Mouse (Mus musculus): ENCODE data around the gene Trpm1.

Gene Trpm1

DNA sequence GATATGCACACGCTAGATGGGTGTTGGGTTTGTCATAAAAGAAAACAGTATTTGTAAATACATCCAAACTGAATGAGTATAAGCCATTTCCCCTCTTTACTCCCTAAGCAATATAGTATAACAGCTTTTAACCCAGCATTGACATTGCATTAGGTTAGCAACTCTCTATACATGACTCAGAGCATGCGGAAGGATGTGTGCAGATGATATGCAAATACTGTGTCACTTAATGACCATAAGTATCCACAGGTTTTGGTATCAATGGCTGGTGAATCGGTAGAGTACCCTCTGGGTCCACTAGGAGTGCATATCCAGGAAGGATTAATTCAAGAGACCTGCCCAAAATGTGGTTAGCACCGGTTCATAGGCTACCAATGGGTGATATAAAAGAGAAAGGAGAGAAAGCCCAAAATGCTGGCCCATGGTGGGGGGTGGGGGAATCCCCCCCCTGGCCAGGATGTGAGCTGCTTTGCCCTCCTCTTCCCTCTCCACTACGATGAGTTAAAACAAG is 80.7 kb downstream of the Trpm1 start:
- no peak for DNase-seq (ENCODE audit: low spot score)

DNA sequence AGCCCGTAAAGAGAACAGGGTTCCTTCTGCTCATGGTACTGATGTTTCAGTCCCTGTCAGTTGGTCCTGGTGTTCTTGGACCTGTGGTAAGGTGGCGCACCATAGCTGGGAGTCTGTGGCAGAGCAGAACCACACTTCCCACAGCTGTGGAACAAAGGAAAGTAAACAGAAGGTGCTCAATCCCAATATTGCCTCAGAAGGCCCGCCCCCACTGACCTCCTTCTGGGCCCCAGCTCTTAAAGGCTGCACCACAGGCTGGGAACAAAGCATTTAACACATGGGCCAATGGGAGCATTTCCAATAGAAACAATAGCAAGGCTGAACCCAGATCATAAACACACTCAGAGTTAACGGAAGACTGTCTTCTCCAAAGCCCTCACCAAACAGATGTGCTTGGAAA is 82.9 kb downstream of the Trpm1 start:
- DNase-seq (ENCODE audit: low spot score) = no peak

DNA sequence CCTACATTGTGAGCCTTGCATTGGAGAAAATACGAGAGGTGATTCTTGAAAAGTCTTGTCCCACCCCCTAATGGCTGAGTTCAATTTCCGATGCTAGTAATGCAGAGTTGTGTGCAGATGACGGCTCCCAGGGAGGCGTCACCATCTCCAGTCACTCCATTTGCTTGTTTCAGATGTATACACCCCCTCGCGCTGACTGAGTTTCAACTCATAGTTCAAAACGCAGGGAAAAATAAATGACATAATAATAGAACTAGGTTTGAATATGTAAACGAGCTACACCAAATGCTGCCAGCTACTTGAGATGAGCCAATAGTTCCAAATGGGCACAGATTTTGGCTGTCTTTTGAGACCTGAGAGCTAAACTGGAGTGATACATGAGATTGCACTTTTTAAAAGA is 84.1 kb downstream of the Trpm1 start:
- DNase-seq (ENCODE audit: low spot score) = no peak

DNA sequence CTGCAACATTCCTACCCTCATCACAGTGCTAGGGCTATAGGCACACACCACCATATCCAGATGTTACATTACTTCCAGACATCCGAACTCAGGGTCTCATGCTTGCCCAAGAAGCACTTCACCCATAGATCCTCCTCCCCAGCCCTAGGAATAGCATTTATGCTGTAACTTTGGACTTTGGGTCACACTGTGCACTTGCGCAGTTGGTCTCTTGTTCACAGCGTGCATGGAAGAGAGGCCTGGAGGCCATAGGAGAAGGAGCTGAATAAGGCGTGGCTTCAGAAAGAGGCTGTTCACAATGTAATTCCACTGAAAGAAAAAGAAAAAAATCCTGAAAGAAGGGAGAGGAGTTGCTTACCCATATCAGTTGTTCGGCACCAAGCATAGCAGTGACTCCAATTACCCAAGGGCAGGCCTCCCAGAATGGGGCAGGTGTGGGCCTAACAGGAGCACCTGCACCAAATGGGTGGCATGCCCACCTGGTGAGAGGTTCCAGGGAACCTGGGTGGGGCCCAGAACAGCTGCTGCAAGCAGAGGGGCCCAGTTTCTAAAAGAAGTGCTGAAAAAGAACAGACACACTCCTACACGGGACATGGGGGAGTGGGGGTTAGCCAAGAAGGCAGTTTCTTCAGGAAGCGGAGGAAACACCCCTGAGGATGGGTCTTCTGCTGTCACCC is 84.9 kb downstream of the Trpm1 start:
- no peak for DNase-seq (ENCODE audit: low spot score)

DNA sequence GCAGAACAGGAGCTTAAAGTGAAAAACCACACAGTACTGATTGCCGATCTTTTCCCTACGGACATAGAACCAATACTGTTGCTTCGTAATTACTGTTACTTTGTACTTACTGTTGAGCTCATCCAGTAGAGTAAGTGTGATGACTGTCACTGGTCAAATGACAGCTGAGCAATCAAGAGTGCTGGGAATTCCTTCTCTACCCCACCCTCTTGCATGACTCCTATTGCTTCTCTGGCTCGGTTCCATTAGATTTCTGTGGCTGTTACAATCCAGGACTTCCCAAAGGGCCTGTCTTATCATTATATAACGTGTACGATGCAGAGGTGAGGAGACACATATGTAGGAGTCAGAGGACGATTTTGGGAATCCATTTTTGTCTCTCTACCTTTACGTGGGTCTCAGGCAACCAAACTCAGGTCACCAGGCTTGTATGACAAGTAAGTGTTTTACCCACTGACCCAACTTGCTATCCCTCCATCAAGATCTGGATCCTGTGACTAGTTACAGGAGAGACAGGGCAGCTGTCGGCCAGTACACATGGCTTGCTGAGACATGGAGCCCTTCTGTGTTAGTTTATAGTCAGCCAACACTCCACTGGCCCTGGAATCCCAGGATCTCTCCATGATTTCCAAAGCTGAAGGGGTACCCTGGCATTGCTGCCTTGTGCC is 85.6 kb downstream of the Trpm1 start:
- no peak for DNase-seq (ENCODE audit: low spot score)

DNA sequence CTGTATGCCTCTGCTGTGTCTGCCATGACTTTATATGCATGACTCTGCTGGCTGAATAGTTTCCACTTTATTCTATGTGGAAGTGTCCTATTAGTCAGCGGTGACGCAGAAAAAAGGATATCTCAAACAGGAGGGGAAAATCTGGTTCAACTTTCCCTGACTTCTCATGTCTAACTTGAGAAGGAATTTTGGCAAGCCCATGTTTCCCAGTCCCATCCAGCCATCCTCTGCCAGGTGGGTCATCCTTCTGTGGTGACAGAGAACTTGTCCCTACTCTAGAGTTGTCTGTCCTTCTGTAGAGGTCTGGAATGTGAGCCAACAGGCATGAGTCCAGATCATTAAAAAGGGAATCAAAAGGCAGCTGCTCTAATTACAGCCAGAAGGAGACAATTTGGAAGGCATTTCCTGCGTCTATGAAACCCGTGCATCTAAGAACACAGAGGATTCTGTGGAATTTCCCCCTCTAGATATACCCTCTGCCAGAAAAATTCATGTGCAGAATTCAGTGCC is 86.2 kb downstream of the Trpm1 start:
- no peak for DNase-seq (ENCODE audit: low spot score)

DNA sequence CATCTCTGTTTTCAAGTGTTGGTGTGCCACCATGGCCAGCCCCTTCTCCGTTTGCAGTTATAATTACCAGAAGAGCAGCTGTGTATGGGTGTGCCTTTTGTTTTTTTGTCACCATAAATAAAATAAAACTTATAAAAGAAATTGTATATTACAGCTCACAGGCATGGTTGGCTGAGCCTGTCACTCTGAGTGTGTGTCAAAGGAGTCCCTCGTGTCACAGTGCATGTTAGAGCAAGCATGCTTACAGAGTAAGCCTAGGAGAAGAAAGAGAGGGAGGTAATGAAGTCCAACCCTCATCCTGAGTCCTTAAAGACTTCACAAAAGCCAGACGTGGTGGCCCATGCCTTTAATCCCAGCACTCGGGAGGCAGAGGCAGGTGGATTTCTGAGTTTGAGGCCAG is 88.8 kb downstream of the Trpm1 start:
- no peak for DNase-seq (ENCODE audit: low spot score)

DNA sequence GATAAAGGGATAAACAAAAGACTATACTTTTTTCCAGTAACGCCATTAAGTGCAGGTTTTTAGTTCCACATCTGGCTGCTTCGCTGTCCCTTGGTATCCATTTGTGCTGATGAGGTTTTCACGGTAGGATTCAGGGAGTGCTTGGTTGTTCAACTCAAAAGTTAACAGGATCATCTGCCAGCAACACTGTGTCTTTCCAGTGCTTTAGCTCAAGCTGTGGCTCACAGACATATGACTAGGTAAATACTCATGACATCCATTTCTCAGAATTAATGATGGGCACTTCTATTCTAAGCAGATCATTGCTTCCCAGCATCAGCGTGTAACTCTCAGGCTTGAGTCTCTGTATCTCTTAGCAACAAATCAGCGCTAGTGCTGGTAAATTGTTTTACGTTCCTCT is 90.7 kb downstream of the Trpm1 start:
- no peak for DNase-seq (ENCODE audit: low spot score)

DNA sequence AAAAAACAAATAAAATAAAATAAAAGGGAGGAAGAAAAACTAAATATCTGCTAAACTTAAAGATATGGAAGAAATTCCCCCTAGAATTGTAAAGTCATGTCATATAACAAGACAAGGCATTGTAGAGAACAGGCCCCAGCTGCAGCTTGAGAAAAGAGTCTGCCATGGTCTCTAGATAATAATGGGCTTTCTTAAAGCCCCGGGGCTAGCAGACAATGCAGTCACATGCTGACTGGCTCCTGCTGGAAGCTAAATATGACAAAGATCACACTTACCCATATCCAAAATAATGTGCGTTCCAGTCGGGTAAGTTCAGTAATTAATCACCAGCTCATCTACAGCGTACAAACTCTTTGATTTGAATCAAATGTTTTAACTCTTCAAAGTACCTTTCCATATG is 93.1 kb downstream of the Trpm1 start:
- no peak for DNase-seq (ENCODE audit: low spot score)

DNA sequence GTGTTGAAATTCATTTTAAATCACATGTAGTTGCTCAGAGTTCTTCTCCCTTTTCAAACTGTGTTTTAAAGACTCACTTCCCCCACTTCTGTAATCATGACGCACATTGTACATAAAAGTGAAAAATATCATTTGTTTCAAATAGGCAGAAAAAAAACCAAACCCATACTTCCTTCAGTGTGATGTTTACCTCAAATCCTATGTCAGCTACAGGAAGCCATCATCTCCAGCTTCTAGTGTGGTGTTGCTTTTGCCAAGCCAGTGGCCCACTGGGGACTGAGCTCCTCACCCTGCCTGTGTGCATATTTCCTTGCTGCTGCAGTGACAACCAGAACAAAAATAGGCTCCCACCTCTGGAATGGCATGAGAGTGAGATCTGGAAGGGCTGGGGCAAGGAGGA is 94.7 kb downstream of the Trpm1 start:
- no peak for DNase-seq (ENCODE audit: low spot score)

DNA sequence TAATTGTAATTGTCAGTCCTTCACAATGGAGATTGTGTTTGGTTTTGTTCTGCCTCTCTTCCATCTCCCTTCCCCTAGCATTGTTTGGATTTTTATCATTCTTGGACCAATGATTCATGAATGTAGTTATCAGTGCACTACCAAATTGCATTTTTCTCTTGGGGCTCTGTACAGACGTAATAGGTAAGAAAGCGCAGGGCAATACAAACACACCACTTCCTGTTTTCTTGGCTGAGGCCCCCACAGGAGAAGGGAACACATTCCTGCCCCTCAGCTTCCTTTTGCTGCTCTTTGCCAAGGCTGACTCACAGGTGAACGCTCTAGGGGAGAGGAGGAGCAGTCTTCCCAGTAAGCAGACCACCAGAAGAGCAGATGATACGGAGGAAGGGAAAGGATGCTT is 96.1 kb downstream of the Trpm1 start:
- DNase-seq (ENCODE audit: low spot score) = no peak

DNA sequence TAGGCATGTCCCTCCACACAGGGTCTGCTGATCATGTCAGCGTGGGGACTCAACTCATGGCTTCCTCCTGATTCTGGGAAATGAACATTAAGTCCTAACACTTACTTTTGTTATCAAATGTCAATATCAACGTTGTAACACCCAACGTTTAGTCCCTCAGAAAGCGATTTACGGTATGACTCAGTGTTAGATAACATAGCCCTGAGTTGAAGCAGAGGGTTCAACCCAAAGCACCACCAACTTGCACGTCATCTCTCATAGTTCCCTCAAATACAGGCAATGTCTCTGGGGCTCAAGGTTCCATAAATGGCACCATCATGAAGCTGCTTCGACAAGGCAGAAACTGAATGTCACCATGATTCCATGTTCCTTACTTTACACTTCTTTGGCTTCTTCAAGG is 96.8 kb downstream of the Trpm1 start:
- no peak for DNase-seq (ENCODE audit: low spot score)

DNA sequence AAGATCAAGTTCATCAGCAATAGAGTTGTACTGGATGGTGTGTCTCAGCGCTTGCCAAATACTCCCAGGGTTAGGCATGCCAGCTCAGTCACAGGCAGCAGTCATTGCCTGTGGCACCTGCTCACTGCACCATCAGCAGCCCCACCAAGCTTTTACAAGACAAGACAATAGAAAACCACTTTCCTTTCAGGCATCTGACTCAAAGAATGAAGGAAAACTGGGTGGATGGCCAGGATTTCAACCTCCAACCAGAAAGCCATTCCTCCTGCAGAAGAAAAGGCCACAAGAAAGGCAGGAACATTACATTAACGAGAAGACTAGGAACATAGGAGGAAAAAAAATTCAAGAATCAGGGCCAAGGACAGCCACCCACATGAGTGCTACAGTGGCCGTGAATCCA is 100.1 kb downstream of the Trpm1 start:
- no peak for DNase-seq (ENCODE audit: low spot score)

DNA sequence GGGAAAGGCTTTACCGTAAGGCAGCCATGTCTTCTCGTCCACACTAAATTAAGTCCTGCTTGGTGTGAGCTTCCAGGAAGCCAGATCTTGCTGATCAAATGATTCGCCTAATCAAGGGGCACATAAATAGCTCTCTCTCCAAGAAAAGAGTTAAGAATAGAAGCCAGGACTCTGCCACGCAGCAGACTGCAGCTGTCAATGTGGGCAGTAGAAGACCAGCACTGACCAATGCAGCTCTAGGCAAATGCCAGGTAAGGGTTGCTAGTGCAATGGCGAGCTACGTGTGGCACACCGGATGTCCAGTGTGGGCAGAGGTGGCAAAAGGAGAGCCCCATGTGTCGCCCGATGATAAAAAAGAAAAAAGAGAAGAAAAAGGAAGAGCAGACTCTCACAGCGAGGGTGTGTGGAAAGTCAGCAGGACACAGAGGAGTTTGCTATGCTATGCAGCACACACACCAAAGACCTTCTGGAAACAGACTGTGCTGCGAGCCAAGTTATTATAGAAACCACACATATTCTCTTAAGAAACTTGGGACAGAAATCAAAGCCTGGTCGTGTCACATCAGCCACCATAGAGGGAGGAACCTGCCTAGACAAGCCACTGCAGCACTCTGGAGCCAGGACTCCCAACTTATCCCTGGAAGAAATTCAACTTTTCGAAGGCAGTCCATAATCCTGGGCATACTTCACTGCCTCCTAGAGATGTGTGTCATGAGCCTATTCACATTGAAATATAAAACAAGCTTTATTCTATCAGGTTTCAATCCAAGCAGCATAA is 112.1 kb downstream of the Trpm1 start:
- DNase-seq (ENCODE audit: low spot score) = no peak

DNA sequence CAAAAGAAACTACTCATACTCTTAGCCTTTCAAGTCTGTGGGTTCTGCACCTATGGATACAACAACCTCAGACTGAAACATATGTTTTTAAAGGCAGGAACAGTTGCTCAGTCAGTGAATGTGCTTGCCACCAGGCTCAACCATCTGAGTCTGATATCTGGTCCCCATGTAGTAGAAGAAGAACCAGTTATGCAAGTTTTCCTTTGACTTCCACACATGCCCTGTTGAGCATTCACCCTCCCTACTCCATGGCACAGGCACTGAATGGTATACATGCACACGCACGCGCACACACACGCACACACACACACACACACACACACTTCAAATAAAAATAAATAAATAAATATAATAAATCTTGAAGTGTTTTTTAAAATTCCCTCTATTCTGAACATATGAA is 113.0 kb downstream of the Trpm1 start:
- no peak for DNase-seq (ENCODE audit: low spot score)

DNA sequence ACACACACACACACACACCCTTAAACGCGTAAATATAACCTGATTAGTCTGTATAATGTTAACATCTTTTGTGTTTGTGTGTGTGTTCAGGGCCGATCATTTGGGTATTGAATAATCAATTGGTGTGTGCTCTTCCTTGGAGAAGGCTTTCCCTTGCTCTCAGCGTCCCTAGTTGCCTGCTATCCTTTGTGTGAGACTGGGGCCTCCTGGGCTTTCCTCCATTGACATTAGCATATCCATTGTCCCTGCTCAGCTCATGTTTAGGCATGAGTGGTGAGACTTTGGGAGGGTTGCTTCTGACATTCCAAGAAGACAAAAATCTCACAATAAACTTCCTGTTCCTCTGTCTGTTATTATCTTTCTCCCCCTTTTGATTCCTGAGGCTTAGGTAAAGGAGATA is 118.3 kb downstream of the Trpm1 start:
- DNase-seq (ENCODE audit: low spot score) = no peak

DNA sequence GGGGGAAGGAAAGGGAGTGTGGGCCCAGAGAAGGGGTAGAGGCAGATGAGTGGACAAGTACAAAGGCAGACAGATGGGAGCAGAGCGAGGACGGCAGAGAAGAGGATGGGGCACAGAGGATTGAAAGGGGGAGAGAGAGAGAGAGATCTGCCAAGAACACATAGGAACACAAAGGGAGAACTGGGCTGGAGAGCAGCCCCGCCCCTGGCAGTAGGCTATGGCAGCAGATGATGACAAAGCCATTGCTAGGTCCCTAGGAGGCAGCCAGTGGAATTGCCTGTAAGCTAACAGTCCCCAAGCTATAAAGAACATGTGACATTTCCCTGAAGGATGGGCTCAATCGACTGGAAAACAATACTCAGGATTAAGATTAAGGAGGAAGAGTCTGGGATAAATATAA is 121.9 kb downstream of the Trpm1 start:
- DNase-seq (ENCODE audit: low spot score) = no peak

DNA sequence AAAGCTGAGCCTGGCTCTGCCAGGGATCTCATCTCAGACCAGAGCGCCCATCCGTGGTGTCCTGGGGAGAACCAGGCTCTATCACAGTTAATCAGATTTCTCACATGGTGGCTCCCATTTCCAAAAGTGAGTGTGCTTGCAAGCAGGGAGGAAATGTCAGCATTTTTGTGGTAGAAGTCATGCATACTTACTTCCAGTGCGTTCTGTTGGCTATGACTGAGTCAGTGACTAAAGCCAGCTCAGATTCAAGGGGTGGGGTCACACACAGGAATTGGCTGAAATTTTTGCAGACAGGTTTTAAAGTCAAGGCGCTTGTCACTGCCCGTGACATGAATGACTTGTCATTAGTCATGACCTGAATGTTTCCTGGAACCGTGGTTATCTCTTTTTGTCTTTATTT is 123.3 kb downstream of the Trpm1 start:
- DNase-seq (ENCODE audit: low spot score) = no peak

DNA sequence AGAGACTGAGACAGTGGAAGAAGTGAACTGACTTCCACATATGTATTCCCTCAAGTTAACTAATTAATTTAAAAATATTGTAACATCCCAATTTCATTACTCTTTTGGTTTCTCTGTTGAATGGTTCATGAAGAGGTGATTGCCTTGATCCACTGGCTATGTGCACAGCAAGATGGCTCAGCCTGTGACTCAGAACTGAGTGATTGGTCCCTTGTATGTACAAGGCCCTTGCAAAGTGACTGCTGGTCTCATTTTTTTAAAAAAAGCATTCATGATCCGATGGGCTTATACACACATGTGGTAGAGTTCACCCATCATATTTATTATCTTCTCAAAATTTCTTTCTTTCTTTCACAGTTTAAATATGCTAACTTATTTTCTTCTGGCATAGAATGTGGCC is 124.9 kb downstream of the Trpm1 start:
- no peak for DNase-seq (ENCODE audit: low spot score)

DNA sequence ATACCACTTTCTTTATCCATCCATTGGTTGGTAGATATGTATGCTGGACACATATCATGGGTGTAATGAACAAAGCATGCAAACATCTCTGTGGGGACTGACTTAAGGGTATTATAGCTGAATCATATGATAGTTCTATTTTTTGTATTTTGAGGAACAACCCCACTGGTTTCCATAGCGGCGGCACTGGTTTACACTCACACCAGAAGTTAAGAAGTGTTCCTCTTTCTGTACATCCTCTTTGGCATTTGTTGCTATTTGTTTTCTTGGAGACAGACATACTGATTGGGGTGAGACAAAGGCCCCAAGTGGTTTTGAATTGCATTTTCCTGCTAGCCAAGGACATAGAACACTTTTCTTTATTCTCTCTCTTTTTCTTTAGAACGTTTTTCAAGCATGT is 125.9 kb downstream of the Trpm1 start:
- no peak for DNase-seq (ENCODE audit: low spot score)

DNA sequence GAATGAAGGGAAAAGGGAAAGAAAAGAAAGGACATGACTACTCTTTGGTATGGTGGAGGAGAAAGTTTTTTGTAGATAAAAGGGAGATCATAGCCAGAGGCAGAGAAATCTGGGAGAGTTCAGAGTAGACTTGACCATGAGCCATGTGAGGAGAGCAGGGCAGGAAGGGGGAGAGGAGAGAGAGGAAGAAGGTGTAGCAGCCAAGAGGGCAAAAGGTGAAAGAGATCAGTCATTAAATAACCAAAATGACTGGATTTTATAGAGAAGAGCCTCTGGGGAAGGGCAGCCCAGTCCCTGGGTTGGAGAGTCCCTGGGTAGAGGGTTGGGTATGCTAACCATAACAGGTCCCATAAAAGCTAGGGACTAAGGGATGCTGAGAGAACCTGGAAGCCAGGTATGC is 132.9 kb downstream of the Trpm1 start:
- no peak for DNase-seq (ENCODE audit: low spot score)

DNA sequence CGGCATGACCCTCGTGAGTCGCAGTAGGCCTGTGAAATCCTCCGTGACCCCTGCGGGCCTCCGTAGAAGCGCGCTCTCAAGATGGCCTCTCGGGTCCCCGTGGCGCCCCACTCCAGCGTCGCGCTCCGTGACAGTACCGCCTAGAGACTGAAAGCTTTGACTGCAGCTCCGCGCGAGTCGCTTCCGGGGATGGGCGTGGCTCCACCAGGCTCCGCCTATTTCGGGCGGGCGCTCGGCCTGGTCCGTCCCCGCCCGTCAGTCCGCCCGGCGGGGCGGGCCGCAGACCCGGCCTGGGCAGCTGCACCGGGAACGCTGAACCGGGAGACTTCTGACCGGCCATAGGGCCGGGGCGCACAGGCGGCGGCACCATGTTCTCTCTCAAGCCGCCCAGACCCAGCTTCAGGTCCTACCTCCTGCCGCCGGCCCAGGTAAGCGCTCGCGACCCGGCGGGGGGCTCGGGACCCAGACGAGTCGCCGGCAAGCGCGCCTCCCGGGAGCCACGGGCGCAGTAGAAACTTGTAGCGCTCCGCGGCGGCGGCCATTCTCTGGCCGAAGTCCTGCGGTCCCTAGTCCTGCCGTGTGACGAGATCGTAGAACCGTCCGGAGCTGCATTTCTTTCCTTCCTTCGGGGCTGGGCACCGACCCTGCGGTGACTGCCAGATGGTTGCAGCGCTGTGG is 133.9 kb downstream of the Trpm1 start, which contains the start of gene Mtmr10:
Mtmr10 (plus strand) TSS at position 240 of the 678 bp plus-strand sequence.
- peak; percentile 99 for DNase-seq (ENCODE audit: low spot score)

Measured in ovary, postnatal 36 days (tissue).